Mouse (Mus musculus): Measurements from ENCODE around the gene Flt1. TPM values are rescaled to one million over a fixed set of nuclear protein-coding genes. Genes with fewer than 3 reads are reported as not detected.

The Flt1 gene
- total RNA-seq, 1 experiment = 5.1 TPM

- DNase-seq (ENCODE audit: low read depth, low spot score) = no peak
- peaks cover 10% of the 10 kb centered on the region for H3K36me3 ChIP-seq (ENCODE audit: control insufficient read depth, insufficient read depth, low read length, poor library complexity, severe bottlenecking)
- no peak overlapping the region for H3K27ac ChIP-seq (ENCODE audit: insufficient read depth, low read depth, low read length, poor library complexity, severe bottlenecking)
- H3K9me3 ChIP-seq (ENCODE audit: control insufficient read depth, insufficient read depth, low read depth, low read length) = no peaks in the 10 kb centered on the region
- H3K4me1 ChIP-seq (ENCODE audit: control insufficient read depth in 2 of 2, insufficient read depth in 2 of 2, low read length in 2 of 2, poor library complexity in 1 of 2) = no peaks in the 10 kb centered on the region
- TF ChIP-seq HCFC1 (IDR thresholded peaks at IDR 0.05; ENCODE audit: borderline replicate concordance, insufficient read depth, low read length) (no peak), CHD2 (IDR thresholded peaks at IDR 0.05; ENCODE audit: low read depth, low read length) (no peak), MAFK (IDR thresholded peaks at IDR 0.05; ENCODE audit: insufficient read depth, low read depth, low read length) (no peak), ZNF384 (IDR thresholded peaks at IDR 0.05; ENCODE audit: low read depth, low read length) (no peak), ZC3H11A (IDR thresholded peaks at IDR 0.05; ENCODE audit: borderline replicate concordance, low read depth, low read length) (no peak)
- in situ Hi-C loops (cut with MboI; ENCODE audit: low sequenced_read_pairs in 2 of 2, unreplicated experiment in 2 of 2) = no loop called here
- no peak overlapping the region for H3K4me3 ChIP-seq (ENCODE audit: insufficient read depth in 1 of 2, low read depth in 1 of 2, low read length in 2 of 2, poor library complexity in 1 of 2, severe bottlenecking in 1 of 2)
- no peak overlapping the region for H3K9ac ChIP-seq (ENCODE audit: insufficient read depth, low read depth, low read length, poor library complexity, severe bottlenecking)
Observed at GRCm38 (mm10) chr5:147539815-147540214, 186.0 kb downstream of the Flt1 start.

DNA sequence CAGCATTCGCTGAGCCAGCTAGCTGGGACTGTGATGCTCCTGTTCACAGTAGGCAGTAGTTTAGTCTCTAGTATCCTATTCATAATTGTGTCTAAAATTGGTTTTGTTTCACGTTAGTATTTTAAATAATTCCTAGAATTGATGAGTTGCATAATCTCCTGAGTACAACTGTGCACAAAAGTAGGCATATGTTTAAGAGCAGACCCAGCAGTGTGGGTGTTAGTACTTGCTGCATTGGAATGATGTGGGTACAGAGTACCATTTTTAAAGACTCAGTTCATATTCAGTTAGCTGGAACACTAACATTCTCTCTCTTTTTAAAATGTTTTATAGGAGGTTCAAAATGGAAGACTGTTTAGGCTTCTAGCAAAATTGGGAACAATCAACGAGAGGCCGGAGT is 186.4 kb downstream of the Flt1 start:
- Histone ChIP-seq H3K4me1 (ENCODE audit: control insufficient read depth in 2 of 2, insufficient read depth in 2 of 2, low read length in 2 of 2, poor library complexity in 1 of 2) (no peaks in the 10 kb centered on the region), H3K9ac (ENCODE audit: insufficient read depth, low read depth, low read length, poor library complexity, severe bottlenecking) (no peak overlapping the region), H3K27ac (ENCODE audit: insufficient read depth, low read depth, low read length, poor library complexity, severe bottlenecking) (no peak overlapping the region), H3K36me3 (ENCODE audit: control insufficient read depth, insufficient read depth, low read length, poor library complexity, severe bottlenecking) (peaks cover 10% of the 10 kb centered on the region), H3K4me3 (ENCODE audit: insufficient read depth in 1 of 2, low read depth in 1 of 2, low read length in 2 of 2, poor library complexity in 1 of 2, severe bottlenecking in 1 of 2) (no peak overlapping the region), H3K9me3 (ENCODE audit: control insufficient read depth, insufficient read depth, low read depth, low read length) (no peaks in the 10 kb centered on the region)
- no peak for DNase-seq (ENCODE audit: low read depth, low spot score)
- in situ Hi-C loops (cut with MboI; ENCODE audit: low sequenced_read_pairs in 2 of 2, unreplicated experiment in 2 of 2) = no loop called here
- TF ChIP-seq ZNF384 (IDR thresholded peaks at IDR 0.05; ENCODE audit: low read depth, low read length) = no peak
- TF ChIP-seq MAFK (IDR thresholded peaks at IDR 0.05; ENCODE audit: insufficient read depth, low read depth, low read length) = no peak
- TF ChIP-seq HCFC1 (IDR thresholded peaks at IDR 0.05; ENCODE audit: borderline replicate concordance, insufficient read depth, low read length) = no peak
- TF ChIP-seq CHD2 (IDR thresholded peaks at IDR 0.05; ENCODE audit: low read depth, low read length) = no peak
- TF ChIP-seq ZC3H11A (IDR thresholded peaks at IDR 0.05; ENCODE audit: borderline replicate concordance, low read depth, low read length) = no peak

DNA sequence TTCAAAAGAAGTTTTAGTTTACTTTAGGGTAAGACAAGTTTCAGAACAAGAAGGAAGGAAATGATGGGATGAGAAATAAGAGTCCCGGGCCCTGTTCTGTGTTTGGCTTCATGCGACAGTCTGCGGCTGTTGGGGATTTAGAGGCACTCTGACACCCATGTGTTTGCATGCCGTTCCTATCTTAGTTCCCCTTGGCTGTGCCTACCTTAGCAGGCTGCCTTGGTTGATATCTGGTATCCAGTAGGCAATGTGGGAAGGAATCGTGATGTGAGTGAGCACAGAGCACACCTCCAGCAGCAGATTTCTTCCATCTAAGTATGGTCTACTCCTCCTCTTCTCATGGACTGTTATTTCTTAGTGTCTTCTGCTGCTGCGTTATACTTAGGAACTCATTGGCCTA is 193.8 kb downstream of the Flt1 start:
- Histone ChIP-seq H3K4me1 (ENCODE audit: control insufficient read depth in 2 of 2, insufficient read depth in 2 of 2, low read length in 2 of 2, poor library complexity in 1 of 2) (no peaks in the 10 kb centered on the region), H3K9ac (ENCODE audit: insufficient read depth, low read depth, low read length, poor library complexity, severe bottlenecking) (no peak overlapping the region), H3K27ac (ENCODE audit: insufficient read depth, low read depth, low read length, poor library complexity, severe bottlenecking) (no peak overlapping the region), H3K9me3 (ENCODE audit: control insufficient read depth, insufficient read depth, low read depth, low read length) (no peaks in the 10 kb centered on the region), H3K4me3 (ENCODE audit: insufficient read depth in 1 of 2, low read depth in 1 of 2, low read length in 2 of 2, poor library complexity in 1 of 2, severe bottlenecking in 1 of 2) (no peak overlapping the region), H3K36me3 (ENCODE audit: control insufficient read depth, insufficient read depth, low read length, poor library complexity, severe bottlenecking) (peaks cover 4% of the 10 kb centered on the region)
- in situ Hi-C loops (cut with MboI; ENCODE audit: low sequenced_read_pairs in 2 of 2, unreplicated experiment in 2 of 2) = no loop called here
- TF ChIP-seq CHD2 (IDR thresholded peaks at IDR 0.05; ENCODE audit: low read depth, low read length) (no peak), HCFC1 (IDR thresholded peaks at IDR 0.05; ENCODE audit: borderline replicate concordance, insufficient read depth, low read length) (no peak), ZC3H11A (IDR thresholded peaks at IDR 0.05; ENCODE audit: borderline replicate concordance, low read depth, low read length) (no peak), ZNF384 (IDR thresholded peaks at IDR 0.05; ENCODE audit: low read depth, low read length) (no peak), MAFK (IDR thresholded peaks at IDR 0.05; ENCODE audit: insufficient read depth, low read depth, low read length) (no peak)
- no peak for DNase-seq (ENCODE audit: low read depth, low spot score)

DNA sequence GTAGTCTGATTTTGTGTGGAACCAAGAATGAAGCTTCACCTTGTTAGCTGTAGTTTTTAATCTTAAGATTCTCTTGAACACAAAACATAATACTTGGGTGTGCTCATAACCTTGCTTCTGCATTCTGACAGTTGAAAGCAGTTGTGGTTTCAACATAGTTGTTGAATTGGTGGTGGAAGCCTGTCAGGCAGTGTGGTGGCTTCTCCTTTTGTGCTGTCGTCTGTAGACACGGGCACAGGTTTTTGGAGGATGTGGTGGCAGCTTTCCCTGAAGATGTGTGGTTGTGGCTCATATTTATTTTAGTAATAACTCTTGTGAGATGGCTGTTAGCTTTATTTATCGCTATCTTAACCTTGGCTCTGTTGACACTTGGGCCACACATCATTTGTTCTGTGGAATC is 198.0 kb downstream of the Flt1 start:
- Histone ChIP-seq H3K27ac (ENCODE audit: insufficient read depth, low read depth, low read length, poor library complexity, severe bottlenecking) (no peak overlapping the region), H3K4me1 (ENCODE audit: control insufficient read depth in 2 of 2, insufficient read depth in 2 of 2, low read length in 2 of 2, poor library complexity in 1 of 2) (no peaks in the 10 kb centered on the region), H3K36me3 (ENCODE audit: control insufficient read depth, insufficient read depth, low read length, poor library complexity, severe bottlenecking) (peaks cover 10% of the 10 kb centered on the region), H3K9me3 (ENCODE audit: control insufficient read depth, insufficient read depth, low read depth, low read length) (no peaks in the 10 kb centered on the region), H3K9ac (ENCODE audit: insufficient read depth, low read depth, low read length, poor library complexity, severe bottlenecking) (no peak overlapping the region), H3K4me3 (ENCODE audit: insufficient read depth in 1 of 2, low read depth in 1 of 2, low read length in 2 of 2, poor library complexity in 1 of 2, severe bottlenecking in 1 of 2) (no peak overlapping the region)
- DNase-seq (ENCODE audit: low read depth, low spot score) = no peak
- TF ChIP-seq ZNF384 (IDR thresholded peaks at IDR 0.05; ENCODE audit: low read depth, low read length) = no peak
- no peak for TF ChIP-seq ZC3H11A (IDR thresholded peaks at IDR 0.05; ENCODE audit: borderline replicate concordance, low read depth, low read length)
- no peak for TF ChIP-seq CHD2 (IDR thresholded peaks at IDR 0.05; ENCODE audit: low read depth, low read length)
- TF ChIP-seq HCFC1 (IDR thresholded peaks at IDR 0.05; ENCODE audit: borderline replicate concordance, insufficient read depth, low read length) = no peak
- TF ChIP-seq MAFK (IDR thresholded peaks at IDR 0.05; ENCODE audit: insufficient read depth, low read depth, low read length) = no peak
- in situ Hi-C loops (cut with MboI; ENCODE audit: low sequenced_read_pairs in 2 of 2, unreplicated experiment in 2 of 2) = no loop called here

DNA sequence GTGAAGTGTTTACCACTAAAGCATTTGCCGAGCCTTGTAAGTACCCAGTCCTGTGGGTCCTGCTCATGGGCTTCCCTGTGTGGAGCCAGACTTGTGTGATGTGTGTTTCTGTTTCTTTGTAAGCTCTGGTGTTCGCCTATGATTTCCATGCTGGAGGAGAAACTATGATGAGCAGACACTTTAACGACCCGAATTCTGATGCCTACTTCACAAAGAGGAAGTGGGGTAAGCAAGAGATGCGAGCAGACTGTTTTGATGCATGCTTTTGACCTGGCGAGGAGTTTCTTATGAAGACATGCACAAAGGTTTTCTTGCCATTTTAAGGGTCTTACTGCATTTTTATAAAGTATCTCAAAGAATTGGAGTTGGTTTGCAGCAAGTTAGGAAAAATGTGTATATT is 198.8 kb downstream of the Flt1 start:
- no peaks in the 10 kb centered on the region for H3K4me1 ChIP-seq (ENCODE audit: control insufficient read depth in 2 of 2, insufficient read depth in 2 of 2, low read length in 2 of 2, poor library complexity in 1 of 2)
- H3K27ac ChIP-seq (ENCODE audit: insufficient read depth, low read depth, low read length, poor library complexity, severe bottlenecking) = no peak overlapping the region
- no peak overlapping the region for H3K9ac ChIP-seq (ENCODE audit: insufficient read depth, low read depth, low read length, poor library complexity, severe bottlenecking)
- no peaks in the 10 kb centered on the region for H3K9me3 ChIP-seq (ENCODE audit: control insufficient read depth, insufficient read depth, low read depth, low read length)
- no peak for TF ChIP-seq HCFC1 (IDR thresholded peaks at IDR 0.05; ENCODE audit: borderline replicate concordance, insufficient read depth, low read length)
- TF ChIP-seq ZC3H11A (IDR thresholded peaks at IDR 0.05; ENCODE audit: borderline replicate concordance, low read depth, low read length) = no peak
- no peak for TF ChIP-seq CHD2 (IDR thresholded peaks at IDR 0.05; ENCODE audit: low read depth, low read length)
- TF ChIP-seq ZNF384 (IDR thresholded peaks at IDR 0.05; ENCODE audit: low read depth, low read length) = no peak
- TF ChIP-seq MAFK (IDR thresholded peaks at IDR 0.05; ENCODE audit: insufficient read depth, low read depth, low read length) = no peak
- in situ Hi-C loops (cut with MboI; ENCODE audit: low sequenced_read_pairs in 2 of 2, unreplicated experiment in 2 of 2) = no loop called here
- H3K36me3 ChIP-seq (ENCODE audit: control insufficient read depth, insufficient read depth, low read length, poor library complexity, severe bottlenecking) = peaks cover 10% of the 10 kb centered on the region
- H3K4me3 ChIP-seq (ENCODE audit: insufficient read depth in 1 of 2, low read depth in 1 of 2, low read length in 2 of 2, poor library complexity in 1 of 2, severe bottlenecking in 1 of 2) = no peak overlapping the region
- no peak for DNase-seq (ENCODE audit: low read depth, low spot score)

Other genes with a start within 250 kb of the Flt1 start
- gene Pomp, start 134.4 kb upstream of the Flt1 start, total RNA-seq (2012; rRNA removed) = 97.3 and 165 TPM in 2 replicates
- 4.1 and 7.0 TPM in 2 replicates for gene Slc46a3, start 168.8 kb upstream of the Flt1 start, total RNA-seq (2012; rRNA removed)
- gene Mtus2, start 231.3 kb upstream of the Flt1 start, total RNA-seq (2012; rRNA removed) = 6.4 and 11.0 TPM in 2 replicates